ENCODE assay signal across 9 mouse cellular contexts in genomic region chr8:75217969-75218368, GRCm38 (mm10). TPM values are rescaled to one million over a fixed set of nuclear protein-coding genes. Genes with fewer than 3 reads are reported as not detected.
DNase-seq lines count a peak whose midpoint lies in the region; ATAC-seq and TF ChIP-seq lines count a peak whose summit lies in the region.
"Had no signal": no experiment of that assay in that cellular context is flagged by ENCODE, and none has a peak within 500 bp of the region (broad histone marks: within the 10 kb centered on the region; RNA-seq: fewer than 3 reads in every experiment).

No protein-coding gene starts in this region.

- H3K4me3 ChIP-seq in embryonic fibroblast, embryonic 13.5 days (ENCODE audit: insufficient read depth, low read length): no peak overlapping the region
- no peak overlapping the region for H3K4me3 ChIP-seq in intestine, postnatal 0 days (ENCODE audit: low read depth, low read length)
- H3K4me3 ChIP-seq in limb, embryonic 10.5 days: no peak overlapping the region
- H3K4me3 ChIP-seq: heart, embryonic 15.5 days had no signal

- no peaks in the 10 kb centered on the region for H3K36me3 ChIP-seq in intestine, postnatal 0 days (ENCODE audit: control insufficient read depth, insufficient read depth)
- H3K36me3 ChIP-seq in limb, embryonic 10.5 days: no peaks in the 10 kb centered on the region
- H3K36me3 ChIP-seq: heart, embryonic 15.5 days had no signal

- WGBS in intestine, postnatal 0 days: 7% methylated on average over 4 of the region's 4 CpGs
- 15% methylated on average over 4 of the region's 4 CpGs for WGBS in limb, embryonic 10.5 days

- DNase-seq in 3T3-L1 (ENCODE audit: low read depth, low spot score): peak; percentile 79
- peak; percentile 43 to 49 for DNase-seq in B cell, adult 2 months
- peak; percentile 71 for DNase-seq in brain, embryonic 14.5 days (ENCODE audit: low read depth)
- peak; percentile 68 for DNase-seq in limb, embryonic 10.5 days (ENCODE audit: low spot score)
- DNase-seq in retina, adult 2 months (ENCODE audit: low read depth, low spot score): peak; percentile 36
- DNase-seq in T-cell, adult 2 months (ENCODE audit: low spot score): no peak

- H3K27me3 ChIP-seq in intestine, postnatal 0 days (replicated peaks; ENCODE audit: control insufficient read depth, insufficient read depth, low read length): peaks cover 28% of the 10 kb centered on the region
- peaks cover 47% of the 10 kb centered on the region for H3K27me3 ChIP-seq in limb, embryonic 10.5 days (ENCODE audit: low read depth, poor library complexity, severe bottlenecking)

- TF ChIP-seq CTCF in brain, embryonic 14.5 days (IDR thresholded peaks at IDR 0.05; ENCODE audit: borderline replicate concordance, extremely low read depth, insufficient read depth, insufficient read length): peak; percentile 72; the same call in 1 of the 2 replicates
- peak; percentile 48; the same call in 1 of the 2 replicates for TF ChIP-seq CTCF in embryonic fibroblast, embryonic 13.5 days (IDR thresholded peaks at IDR 0.05; ENCODE audit: borderline replicate concordance, insufficient read depth, low read length)
- peak; percentile 96 for TF ChIP-seq CTCF in intestine, postnatal 0 days (IDR thresholded peaks at IDR 0.05; ENCODE audit: low read depth)

- no peaks in the 10 kb centered on the region for H3K4me1 ChIP-seq in embryonic fibroblast, embryonic 13.5 days (ENCODE audit: control insufficient read depth, insufficient read depth, low read length)
- H3K4me1 ChIP-seq in intestine, postnatal 0 days (replicated peaks; ENCODE audit: control insufficient read depth, insufficient read depth, low read length): no peaks in the 10 kb centered on the region
- peaks cover 11% of the 10 kb centered on the region for H3K4me1 ChIP-seq in limb, embryonic 10.5 days

- ATAC-seq in intestine, postnatal 0 days: peak; percentile 45

- no peak overlapping the region for H3K9ac ChIP-seq in intestine, postnatal 0 days (ENCODE audit: low read depth, low read length)
- H3K9ac ChIP-seq: heart, embryonic 15.5 days had no signal

- H3K27ac ChIP-seq in embryonic fibroblast, embryonic 13.5 days (ENCODE audit: insufficient read depth, low read length): no peak overlapping the region
- H3K27ac ChIP-seq in intestine, postnatal 0 days (ENCODE audit: low read depth, low read length): no peak overlapping the region
- H3K27ac ChIP-seq in limb, embryonic 10.5 days: no peak overlapping the region
- H3K27ac ChIP-seq: heart, embryonic 15.5 days had no signal

- no peak for TF ChIP-seq POLR2A in brain, embryonic 14.5 days (IDR thresholded peaks at IDR 0.05; ENCODE audit: borderline replicate concordance, extremely low read depth, insufficient read depth, insufficient read length, poor library complexity, severe bottlenecking)
- no peak for TF ChIP-seq POLR2A in embryonic fibroblast, embryonic 13.5 days (IDR thresholded peaks at IDR 0.05; ENCODE audit: low read depth, low read length)

- no peak overlapping the region for H3K4me2 ChIP-seq in intestine, postnatal 0 days (replicated peaks; ENCODE audit: low read depth)
- H3K4me2 ChIP-seq: heart, embryonic 15.5 days had no signal

- H3K9me3 ChIP-seq in intestine, postnatal 0 days (ENCODE audit: control insufficient read depth): no peaks in the 10 kb centered on the region
- no peaks in the 10 kb centered on the region for H3K9me3 ChIP-seq in limb, embryonic 10.5 days (replicated peaks)
- H3K9me3 ChIP-seq: heart, embryonic 15.5 days had no signal

RNA-seq across cellular contexts. Expression of gene Rasd2, which starts 4.2 kb away (rescaled TPM):
- 0.78 and 2.9 TPM in 2 replicates for polyA plus RNA-seq in brain, embryonic 14.5 days (2012; rRNA removed)
- polyA plus RNA-seq in embryonic fibroblast, embryonic 13.5 days (2011; ENCODE audit: insufficient read length, low read depth, missing spikeins): not detected in 2 replicates
- 0.85 and 1.3 TPM in 2 replicates for polyA plus RNA-seq in intestine, postnatal 0 days (2015; fragmentation: Nextera tagmentation; extraction: Ambion mirVana)
- 0.05 and 0.35 TPM in 2 replicates for polyA plus RNA-seq in limb, embryonic 10.5 days (2016; fragmentation: Nextera tagmentation; extraction: Ambion mirVana)
